Comparison of ENCODE assay signal across 8 mouse cellular contexts in genomic region chr9:32405191-32405925, GRCm38 (mm10). TPM values are rescaled to one million over a fixed set of nuclear protein-coding genes. Genes with fewer than 3 reads are reported as not detected.
A peak's percentile ranks its signal among the peaks of the same experiment; 100 is the strongest.
DNase-seq lines count a peak whose midpoint lies in the region; ATAC-seq and TF ChIP-seq lines count a peak whose summit lies in the region.

No protein-coding gene starts in this region.

- no peak overlapping the region for H3K27ac ChIP-seq in heart, embryonic 10.5 days
- no peak overlapping the region for H3K27ac ChIP-seq in forebrain, embryonic 14.5 days (ENCODE audit: low read depth, low read length)
- H3K27ac ChIP-seq in hindbrain, postnatal 0 days: no peak overlapping the region
- H3K27ac ChIP-seq in midbrain, embryonic 10.5 days (replicated peaks): no peak overlapping the region
- 0 out of 2 replicates have a peak overlapping the region, but pooled peaks have one; percentile 1 for H3K27ac ChIP-seq in spleen, adult 2 months (ENCODE audit: insufficient read depth, low read length)

- H3K36me3 ChIP-seq in heart, embryonic 10.5 days: no peaks in the 10 kb centered on the region
- no peaks in the 10 kb centered on the region for H3K36me3 ChIP-seq in forebrain, embryonic 14.5 days (ENCODE audit: control insufficient read depth, insufficient read depth, low read length)
- H3K36me3 ChIP-seq in hindbrain, postnatal 0 days (ENCODE audit: insufficient read depth, low read length): no peaks in the 10 kb centered on the region
- H3K36me3 ChIP-seq in midbrain, embryonic 10.5 days: no peaks in the 10 kb centered on the region
- H3K36me3 ChIP-seq in spleen, adult 2 months (ENCODE audit: control insufficient read depth, insufficient read depth, low read length): no peaks in the 10 kb centered on the region

- H3K9ac ChIP-seq in forebrain, embryonic 14.5 days (ENCODE audit: low read length): no peak overlapping the region
- no peak overlapping the region for H3K9ac ChIP-seq in hindbrain, postnatal 0 days (replicated peaks; ENCODE audit: low read length)

- TF ChIP-seq CTCF in hindbrain, postnatal 0 days (IDR thresholded peaks at IDR 0.05; ENCODE audit: low read depth): peak; percentile 93
- peak; percentile 56; the same call in 1 of the 2 replicates for TF ChIP-seq CTCF in spleen, adult 2 months (IDR thresholded peaks at IDR 0.05; ENCODE audit: extremely low read depth, insufficient read depth, insufficient read length, insufficient replicate concordance)

- peaks cover 34% of the 10 kb centered on the region for H3K27me3 ChIP-seq in heart, embryonic 10.5 days (ENCODE audit: insufficient read depth, poor library complexity, severe bottlenecking)
- peaks cover 38% of the 10 kb centered on the region for H3K27me3 ChIP-seq in forebrain, embryonic 14.5 days (replicated peaks; ENCODE audit: control insufficient read depth, insufficient read depth, low read length)
- H3K27me3 ChIP-seq in hindbrain, postnatal 0 days (ENCODE audit: insufficient read depth, low read length): 0 out of 2 replicates have a peak, but pooled peaks cover 10% of the 10 kb centered on the region
- peaks cover 47% of the 10 kb centered on the region for H3K27me3 ChIP-seq in midbrain, embryonic 10.5 days (ENCODE audit: low read depth, poor library complexity, severe bottlenecking)
- H3K27me3 ChIP-seq in spleen, adult 2 months (ENCODE audit: control insufficient read depth, insufficient read depth, low read length): peaks cover 7% of the 10 kb centered on the region

- no peaks in the 10 kb centered on the region for H3K9me3 ChIP-seq in heart, embryonic 10.5 days
- H3K9me3 ChIP-seq in forebrain, embryonic 14.5 days (replicated peaks; ENCODE audit: control insufficient read depth, low read length): no peaks in the 10 kb centered on the region
- H3K9me3 ChIP-seq in hindbrain, postnatal 0 days (ENCODE audit: low read length): no peaks in the 10 kb centered on the region
- no peaks in the 10 kb centered on the region for H3K9me3 ChIP-seq in midbrain, embryonic 10.5 days (replicated peaks)

- ATAC-seq in forebrain, embryonic 14.5 days: peak; percentile 79
- peak; percentile 83 for ATAC-seq in hindbrain, postnatal 0 days

- peak; percentile 78 for DNase-seq in heart, adult 8-10 months (ENCODE audit: low spot score)
- no peak for DNase-seq in heart, embryonic 10.5 days (ENCODE audit: low spot score)
- peak; percentile 72 for DNase-seq in brain, embryonic 18.5 days (ENCODE audit: low read depth, low spot score)
- DNase-seq in forebrain, embryonic 14.5 days (ENCODE audit: low spot score): peak; percentile 92
- peak; percentile 93 for DNase-seq in hindbrain, postnatal 0 days (ENCODE audit: low spot score)
- DNase-seq in layer of hippocampus, postnatal 36 days: peak; percentile 37 to 51
- DNase-seq in midbrain, embryonic 10.5 days (ENCODE audit: low spot score): peak; percentile 52
- peak in 1 of 2 experiments; percentile 62 for DNase-seq in spleen, adult 2 months (ENCODE audit: low read depth in 1 of 2, low spot score in 2 of 2)

- no peak overlapping the region for H3K4me2 ChIP-seq in forebrain, embryonic 14.5 days (ENCODE audit: low read length)
- H3K4me2 ChIP-seq in hindbrain, postnatal 0 days (ENCODE audit: low read depth, low read length): no peak overlapping the region

- WGBS in heart, embryonic 10.5 days: 41% methylated on average over 11 of the region's 11 CpGs
- WGBS in forebrain, embryonic 14.5 days: 44% methylated on average over 11 of the region's 11 CpGs
- WGBS in hindbrain, postnatal 0 days: 38% methylated on average over 11 of the region's 11 CpGs
- WGBS in midbrain, embryonic 10.5 days: 47% methylated on average over 11 of the region's 11 CpGs
- WGBS in spleen, adult 2 months: 44% methylated on average over 11 of the region's 11 CpGs

- H3K4me3 ChIP-seq in heart, embryonic 10.5 days: no peak overlapping the region
- no peak overlapping the region for H3K4me3 ChIP-seq in forebrain, embryonic 14.5 days (ENCODE audit: low read depth, low read length)
- no peak overlapping the region for H3K4me3 ChIP-seq in hindbrain, postnatal 0 days (ENCODE audit: low read length)
- no peak overlapping the region for H3K4me3 ChIP-seq in midbrain, embryonic 10.5 days
- H3K4me3 ChIP-seq in spleen, adult 2 months (ENCODE audit: extremely low read depth, insufficient read depth, insufficient read length): no peak overlapping the region

- H3K4me1 ChIP-seq in heart, embryonic 10.5 days: peaks cover 26% of the 10 kb centered on the region
- peaks cover 8% of the 10 kb centered on the region; the same call in 1 of the 2 replicates for H3K4me1 ChIP-seq in forebrain, embryonic 14.5 days (ENCODE audit: control insufficient read depth, insufficient read depth, low read length)
- no peaks in the 10 kb centered on the region for H3K4me1 ChIP-seq in hindbrain, postnatal 0 days (ENCODE audit: insufficient read depth, low read length)
- H3K4me1 ChIP-seq in midbrain, embryonic 10.5 days: peaks cover 22% of the 10 kb centered on the region
- peaks cover 23% of the 10 kb centered on the region for H3K4me1 ChIP-seq in spleen, adult 2 months (ENCODE audit: control insufficient read depth, insufficient read depth, insufficient read length)

- TF ChIP-seq POLR2A in spleen, adult 2 months (IDR thresholded peaks at IDR 0.05; ENCODE audit: low read depth, low read length): no peak

RNA-seq across cellular contexts. Expression of gene Kcnj1, which starts 33.1 kb away (rescaled TPM):
- total RNA-seq in heart, adult 8-10 months (2022): not detected
- polyA plus RNA-seq in heart, embryonic 10.5 days (2016; fragmentation: Nextera tagmentation; extraction: Ambion mirVana): not detected in 2 replicates
- polyA plus RNA-seq in forebrain, embryonic 14.5 days (2014; fragmentation: Nextera tagmentation; extraction: Ambion mirVana): not detected in 2 replicates
- not detected in 2 replicates for total RNA-seq in hindbrain, postnatal 0 days (2014; rRNA removed)
- polyA plus RNA-seq in hindbrain, postnatal 0 days (2015; fragmentation: Nextera tagmentation; extraction: Ambion mirVana): not detected in 2 replicates
- total RNA-seq in layer of hippocampus, postnatal 36 days (2021): not detected
- not detected in 2 replicates for polyA plus RNA-seq in midbrain, embryonic 10.5 days (2016; fragmentation: Nextera tagmentation; extraction: Ambion mirVana)
- polyA plus RNA-seq in spleen, adult 2 months (2012; rRNA removed): 0.18 and 0.32 TPM in 2 replicates
